Mouse (Mus musculus) ES-E14 (cell line): ENCODE data around the gene Tm9sf2. TPM values are rescaled to one million over a fixed set of nuclear protein-coding genes. Genes with fewer than 3 reads are reported as not detected.

Experiments used
- DNase-seq: peaks from one replicate; pipeline ENCODE4 v3.0.0-alpha.2; 2013; ENCODE audit warnings: low read depth, low spot score
- H3K27ac ChIP-seq: 2 replicates; pipeline ENCODE4 v1.5.1; 2012; ENCODE audit warnings: low read depth, mild to moderate bottlenecking, low read length, moderate library complexity, mixed read lengths; ENCODE audit not compliant: poor library complexity, insufficient read depth, severe bottlenecking
- H3K36me3 ChIP-seq: 2 replicates; pipeline ENCODE4 v1.6.1; 2012; ENCODE audit warnings: mild to moderate bottlenecking, low read length, moderate library complexity, mixed read lengths; ENCODE audit not compliant: control insufficient read depth, poor library complexity, insufficient read depth, severe bottlenecking
- H3K4me1 ChIP-seq, 2 experiments: fragments of 150-350 bp in 1 of 2; sonication (generic) in 1 of 2; 2 replicates each; pipeline ENCODE4 v1.6.1; 2012; ENCODE audit warnings: low read length in 2 of 2, mild to moderate bottlenecking in 1 of 2, mixed read lengths in 1 of 2; ENCODE audit not compliant: control insufficient read depth in 2 of 2, insufficient read depth in 2 of 2, poor library complexity in 1 of 2
- H3K4me3 ChIP-seq, 2 experiments: fragments of 150-350 bp in 1 of 2; sonication (generic) in 1 of 2; 2 replicates each; pipeline ENCODE4 v1.5.1; 2012; ENCODE audit warnings: low read length in 2 of 2, low read depth in 1 of 2, mild to moderate bottlenecking in 1 of 2, mixed read lengths in 1 of 2; ENCODE audit not compliant: insufficient read depth in 1 of 2, poor library complexity in 1 of 2, severe bottlenecking in 1 of 2
- H3K9ac ChIP-seq: 2 replicates; pipeline ENCODE4 v1.6.1; 2012; ENCODE audit warnings: low read depth, mild to moderate bottlenecking, low read length, mixed read lengths; ENCODE audit not compliant: poor library complexity, insufficient read depth, severe bottlenecking
- H3K9me3 ChIP-seq: fragments of 150-350 bp; sonication (generic); 2 replicates; pipeline ENCODE4 v1.6.1; 2012; ENCODE audit warnings: low read depth, mild to moderate bottlenecking, low read length; ENCODE audit not compliant: control insufficient read depth, insufficient read depth
- CHD2 ChIP-seq: IDR thresholded peaks from 2 replicates; pipeline ENCODE4 v1.6.1; 2014; ENCODE audit warnings: mild to moderate bottlenecking, low read depth, low read length, inconsistent platforms
- HCFC1 ChIP-seq: IDR thresholded peaks from 2 replicates; pipeline ENCODE4 v1.6.1; 2012; ENCODE audit warnings: low read length, inconsistent platforms, borderline replicate concordance; ENCODE audit not compliant: insufficient read depth
- MAFK ChIP-seq: IDR thresholded peaks from 2 replicates; pipeline ENCODE4 v1.6.1; 2014; ENCODE audit warnings: mild to moderate bottlenecking, low read depth, low read length, inconsistent platforms; ENCODE audit not compliant: insufficient read depth
- ZC3H11A ChIP-seq: IDR thresholded peaks from 2 replicates; pipeline ENCODE4 v1.6.1; 2012; ENCODE audit warnings: low read depth, mild to moderate bottlenecking, inconsistent platforms, low read length, borderline replicate concordance
- ZNF384 ChIP-seq: IDR thresholded peaks from 2 replicates; pipeline ENCODE4 v1.6.1; 2012; ENCODE audit warnings: low read depth, low read length, inconsistent platforms
- in situ Hi-C, 2 experiments: fragments of 600-800 bp; cut with MboI; formaldehyde crosslinking; loops; one replicate each; pipeline ENCODE4 v1.15.1; 2025; ENCODE audit warnings: low sequenced_read_pairs in 2 of 2, inconsistent platforms in 1 of 2; ENCODE audit not compliant: unreplicated experiment in 2 of 2
- total RNA-seq: library from RNA; depleted of rRNA; stranded (reverse); fragments of 300-350 nt; gene quantifications from 2 replicates; pipeline ENCODE4 v1.2.3, GENCODE M21; 2012

The Tm9sf2 gene
- total RNA-seq, 1 experiment, result 84.1 TPM

DNA sequence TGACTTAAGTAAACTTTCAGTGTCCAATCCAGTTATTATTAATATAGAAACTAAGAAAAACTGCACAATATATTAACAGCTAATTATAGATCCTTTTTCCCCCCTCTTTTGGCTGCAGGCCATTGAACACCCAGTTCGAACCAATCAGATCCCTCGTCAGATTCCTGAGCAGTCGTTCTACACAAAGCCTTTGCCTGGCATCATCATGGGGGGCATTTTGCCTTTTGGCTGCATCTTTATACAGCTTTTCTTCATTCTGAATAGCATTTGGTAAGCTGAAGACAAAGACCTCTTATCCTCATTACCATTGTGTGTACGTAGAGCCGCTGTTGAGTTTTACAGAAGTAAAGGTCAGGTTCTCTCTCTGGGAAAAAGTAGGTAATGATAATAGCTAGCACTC, 43.8 kb downstream of the Tm9sf2 start:
- Histone ChIP-seq H3K4me1 (no peaks in the 10 kb centered on the region), H3K9me3 (no peaks in the 10 kb centered on the region), H3K9ac (no peak overlapping the region), H3K4me3 (no peak overlapping the region), H3K36me3 (peaks cover 16% of the 10 kb centered on the region), H3K27ac (no peak overlapping the region)
- TF ChIP-seq HCFC1 (no peak), MAFK (no peak), ZNF384 (no peak), CHD2 (no peak), ZC3H11A (no peak)
- no peak for DNase-seq
- in situ Hi-C loops, result no loop called here

- Histone ChIP-seq H3K4me3 (no peak overlapping the region), H3K9me3 (no peaks in the 10 kb centered on the region), H3K9ac (no peak overlapping the region), H3K4me1 (no peaks in the 10 kb centered on the region), H3K36me3 (peaks cover 9% of the 10 kb centered on the region), H3K27ac (no peak overlapping the region)
- in situ Hi-C loops, result no loop called here
- TF ChIP-seq MAFK, result no peak
- TF ChIP-seq HCFC1, result no peak
- TF ChIP-seq CHD2, result no peak
- no peak for TF ChIP-seq ZC3H11A
- TF ChIP-seq ZNF384, result no peak
- DNase-seq, result no peak
These were observed 50.9 kb downstream of the Tm9sf2 start for GRCm38 (mm10) chr14:122157738-122158137.

GRCm38 (mm10) chr14:122160916-122161315, 54.1 kb downstream of the Tm9sf2 start:
- TF ChIP-seq ZC3H11A, result no peak
- no peak for TF ChIP-seq MAFK
- no peak for TF ChIP-seq HCFC1
- TF ChIP-seq CHD2, result no peak
- TF ChIP-seq ZNF384, result no peak
- Histone ChIP-seq H3K9ac (no peak overlapping the region), H3K9me3 (no peaks in the 10 kb centered on the region), H3K4me1 (no peaks in the 10 kb centered on the region), H3K4me3 (no peak overlapping the region), H3K27ac (no peak overlapping the region), H3K36me3 (peaks cover 4% of the 10 kb centered on the region)
- no peak for DNase-seq
- in situ Hi-C loops, result no loop called here

- no peak overlapping the region for H3K27ac ChIP-seq
- no peak for TF ChIP-seq MAFK
- TF ChIP-seq CHD2, result no peak
- no peak for TF ChIP-seq ZC3H11A
- TF ChIP-seq HCFC1, result no peak
- no peak for TF ChIP-seq ZNF384
- no peaks in the 10 kb centered on the region for H3K9me3 ChIP-seq
These were observed 62.1 kb downstream of the Tm9sf2 start for GRCm38 (mm10) chr14:122168912-122169311.

DNA sequence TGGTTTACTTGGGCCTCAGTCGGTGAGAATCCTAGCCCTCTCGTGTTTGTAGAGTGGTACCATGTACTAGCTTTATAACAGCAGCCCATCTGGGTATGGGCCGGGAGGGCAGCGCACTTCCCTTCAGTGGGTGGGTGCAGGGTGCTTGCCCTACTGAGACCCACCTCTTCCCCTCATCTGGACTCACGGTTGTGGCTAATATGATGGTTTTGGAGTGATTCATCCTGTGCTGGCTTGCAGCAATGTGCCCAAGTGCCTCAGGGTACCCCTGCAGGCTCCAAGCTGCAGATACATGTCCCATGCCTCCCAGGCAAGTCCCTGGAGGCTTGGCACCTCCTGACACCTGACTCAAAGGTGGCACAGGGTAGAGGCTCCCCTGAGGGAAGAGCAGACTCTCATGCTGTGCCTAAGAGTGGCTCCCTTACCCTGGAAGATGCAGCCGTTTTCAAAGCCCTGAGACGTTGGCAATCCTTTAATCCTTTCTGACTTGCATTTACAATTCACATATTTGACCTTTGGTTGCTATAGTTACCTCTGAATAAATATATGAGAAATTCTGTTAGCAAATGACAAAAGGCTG, 63.5 kb downstream of the Tm9sf2 start:
- H3K4me1 ChIP-seq, result peaks cover 0 to 2% of the 10 kb centered on the region in 2 experiments; a peak in 1 of 4 replicates
- in situ Hi-C loops, result no loop called here
- TF ChIP-seq MAFK, result no peak
- no peak for TF ChIP-seq ZC3H11A
- TF ChIP-seq HCFC1, result no peak
- TF ChIP-seq CHD2, result no peak
- no peak for TF ChIP-seq ZNF384
- no peak overlapping the region for H3K27ac ChIP-seq
- DNase-seq, result no peak
- no peaks in the 10 kb centered on the region for H3K9me3 ChIP-seq
- no peak overlapping the region for H3K4me3 ChIP-seq
- H3K36me3 ChIP-seq, result no peaks in the 10 kb centered on the region
- H3K9ac ChIP-seq, result no peak overlapping the region

More at GRCm38 (mm10) chr14:122168912-122169311, 62.1 kb downstream of the Tm9sf2 start:
- Histone ChIP-seq H3K4me3 (no peak overlapping the region), H3K9ac (no peak overlapping the region), H3K4me1 (peaks cover 0 to 2% of the 10 kb centered on the region in 2 experiments; a peak in 1 of 4 replicates), H3K36me3 (no peaks in the 10 kb centered on the region)
- in situ Hi-C loops, result no loop called here
- no peak for DNase-seq
